Mouse (Mus musculus) C2C12 (cell line): Measurements from ENCODE around the gene Gm21972. TPM values are rescaled to one million over a fixed set of nuclear protein-coding genes. Genes with fewer than 3 reads are reported as not detected.

Experiments used
- H3K27me3 ChIP-seq: one replicate; pipeline ENCODE4 v1.6.1; 2011; ENCODE audit not compliant: control insufficient read depth, insufficient read depth, insufficient read length
- H3K36me3 ChIP-seq: one replicate; pipeline ENCODE4 v1.6.1; 2011; ENCODE audit not compliant: control insufficient read depth, insufficient read depth
- H3K4me3 ChIP-seq: one replicate; pipeline ENCODE4 v1.5.1; 2011; ENCODE audit warnings: mild to moderate bottlenecking, control low read depth; ENCODE audit not compliant: poor library complexity, insufficient read depth, severe bottlenecking
- H3K79me2 ChIP-seq: one replicate; pipeline ENCODE4 v1.6.1; 2011; ENCODE audit not compliant: control insufficient read depth, insufficient read depth
- H3K79me3 ChIP-seq: one replicate; pipeline ENCODE4 v1.6.1; 2011; ENCODE audit warnings: low read depth, control low read depth
- H3ac ChIP-seq: one replicate; pipeline ENCODE3; 2011; ENCODE audit warnings: low read depth; ENCODE audit not compliant: control insufficient read depth, insufficient read length
- CEBPB ChIP-seq: IDR thresholded peaks from one replicate; pipeline ENCODE4 v1.6.1; 2011; ENCODE audit warnings: low read depth, mild to moderate bottlenecking, control low read depth, moderate library complexity
- CTCF ChIP-seq: IDR thresholded peaks from one replicate; pipeline ENCODE4 v1.5.1; 2011; ENCODE audit not compliant: control insufficient read depth, insufficient read depth, insufficient read length
- FOSL1 ChIP-seq: IDR thresholded peaks from one replicate; pipeline ENCODE4 v1.8.0; 2011; ENCODE audit warnings: mild to moderate bottlenecking, low read length; ENCODE audit not compliant: poor library complexity, insufficient read depth, severe bottlenecking
- MAX ChIP-seq: IDR thresholded peaks from one replicate; pipeline ENCODE4 v1.6.1; 2011; ENCODE audit warnings: mild to moderate bottlenecking, control low read depth
- MYOD1 ChIP-seq: IDR thresholded peaks from one replicate; pipeline ENCODE4 v1.6.1; 2011; ENCODE audit warnings: low read depth; ENCODE audit not compliant: control insufficient read depth, insufficient read length
- MYOG ChIP-seq: IDR thresholded peaks from one replicate; pipeline ENCODE4 v1.6.1; 2011; ENCODE audit not compliant: control insufficient read depth, insufficient read length; ENCODE audit errors: extremely low read depth
- USF1 ChIP-seq: IDR thresholded peaks from one replicate; pipeline ENCODE4 v1.6.1; 2011; ENCODE audit warnings: low read depth, mild to moderate bottlenecking, control low read depth, moderate library complexity
- long read RNA-seq, 2 experiments: library from polyadenylated mRNA; unstranded; transcript quantifications; one replicate each; pipeline ENCODE4 v2.0.0; 2019 to 2020
- polyA plus RNA-seq: library from polyadenylated mRNA; unstranded; fragments of >200 nt; fragmentation: generic; extraction: Trizol; gene quantifications from one replicate; pipeline ENCODE4 v1.2.1, GENCODE M21; 2012; ENCODE audit warnings: missing spikeins

Gene Gm21972
- 1.9 TPM for polyA plus RNA-seq
- long read RNA-seq, experiment 1, result 0 reads
- long read RNA-seq, experiment 2, result 0 reads

- no peak within 1 kb of the TSS for H3ac ChIP-seq
- H3K4me3 ChIP-seq, result no peak within 1 kb of the TSS
- TF ChIP-seq MAX, result no peak
- TF ChIP-seq FOSL1, result no peak
- no peak for TF ChIP-seq MYOD1
- TF ChIP-seq USF1, result no peak
- no peak for TF ChIP-seq CEBPB
- no peak for TF ChIP-seq MYOG
- TF ChIP-seq CTCF, result no peak
- no peaks in the 10 kb centered on the region for H3K27me3 ChIP-seq
- H3K79me2 ChIP-seq, result no peaks in the 10 kb centered on the region
- H3K36me3 ChIP-seq, result peaks cover 79% of the 10 kb centered on the region
- no peaks in the 10 kb centered on the region for H3K79me3 ChIP-seq
Measured at GRCm38 (mm10) chr1:86133337-86133736, at the start of gene Gm21972. Gene Gm21972 (plus strand): TSS chr1:86133637.

GRCm38 (mm10) chr1:86094413-86094812, 39.0 kb upstream of the Gm21972 start:
- no peak overlapping the region for H3ac ChIP-seq
- H3K79me3 ChIP-seq, result peaks cover 11% of the 10 kb centered on the region
- peaks cover 5% of the 10 kb centered on the region for H3K79me2 ChIP-seq
- no peak overlapping the region for H3K4me3 ChIP-seq
- no peaks in the 10 kb centered on the region for H3K27me3 ChIP-seq
- peaks cover 89% of the 10 kb centered on the region for H3K36me3 ChIP-seq
- TF ChIP-seq CTCF (no peak), MYOD1 (no peak), MAX (no peak), CEBPB (no peak), USF1 (no peak), MYOG (no peak), FOSL1 (no peak)

GRCm38 (mm10) chr1:86105054-86105453, 28.4 kb upstream of the Gm21972 start:
- Histone ChIP-seq H3K79me3 (peaks cover 19% of the 10 kb centered on the region), H3K79me2 (peaks cover 41% of the 10 kb centered on the region), H3K4me3 (no peak overlapping the region), H3K36me3 (peaks cover 56% of the 10 kb centered on the region), H3K27me3 (no peaks in the 10 kb centered on the region), H3ac (no peak overlapping the region)
- TF ChIP-seq USF1, result no peak
- TF ChIP-seq CEBPB, result no peak
- TF ChIP-seq CTCF, result no peak
- no peak for TF ChIP-seq FOSL1
- peak; percentile 59 for TF ChIP-seq MYOD1
- TF ChIP-seq MYOG, result no peak
- TF ChIP-seq MAX, result no peak

GRCm38 (mm10) chr1:86111779-86112178, 21.7 kb upstream of the Gm21972 start, which contains the start of gene Htr2b:
Gene Htr2b (minus strand): TSS chr1:86111970.
- Histone ChIP-seq H3K4me3 (no peak within 1 kb of the TSS), H3K36me3 (peaks cover 67% of the 10 kb centered on the region), H3K79me2 (peaks cover 10% of the 10 kb centered on the region), H3K27me3 (no peaks in the 10 kb centered on the region), H3ac (no peak within 1 kb of the TSS), H3K79me3 (peaks cover 7% of the 10 kb centered on the region)
- TF ChIP-seq MYOD1, result no peak
- no peak for TF ChIP-seq CEBPB
- TF ChIP-seq MYOG, result no peak
- no peak for TF ChIP-seq CTCF
- no peak for TF ChIP-seq USF1

- Histone ChIP-seq H3K79me3 (peaks cover 2% of the 10 kb centered on the region), H3K27me3 (no peaks in the 10 kb centered on the region), H3K36me3 (peaks cover 73% of the 10 kb centered on the region), H3K79me2 (peaks cover 10% of the 10 kb centered on the region), H3ac (no peak overlapping the region), H3K4me3 (no peak overlapping the region)
- TF ChIP-seq FOSL1, result no peak
- no peak for TF ChIP-seq MYOG
- TF ChIP-seq USF1, result no peak
Measured at GRCm38 (mm10) chr1:86114141-86114540, 19.3 kb upstream of the Gm21972 start.

- Histone ChIP-seq H3K79me3 (no peaks in the 10 kb centered on the region), H3ac (no peak overlapping the region), H3K4me3 (no peak overlapping the region), H3K79me2 (peaks cover 10% of the 10 kb centered on the region), H3K27me3 (no peaks in the 10 kb centered on the region), H3K36me3 (peaks cover 90% of the 10 kb centered on the region)
- TF ChIP-seq CTCF, result no peak
- no peak for TF ChIP-seq MYOD1
- TF ChIP-seq FOSL1, result no peak
- TF ChIP-seq CEBPB, result no peak
- no peak for TF ChIP-seq USF1
- no peak for TF ChIP-seq MYOG
- TF ChIP-seq MAX, result no peak
Measured at GRCm38 (mm10) chr1:86119549-86119948, 13.9 kb upstream of the Gm21972 start.
